Mouse (Mus musculus) forebrain, embryonic 14.5 days (tissue): ENCODE data around the gene Vmn1r224. TPM values are rescaled to one million over a fixed set of nuclear protein-coding genes. Genes with fewer than 3 reads are reported as not detected.

Source experiments
- ATAC-seq: fragments of 200-750 bp; cut with Nextera tagmentation; 2 replicates; pipeline ENCODE4 v1.8.0; 2017; ENCODE audit warnings: mild to moderate bottlenecking, moderate library complexity
- DNase-seq: peaks from one replicate; pipeline ENCODE4 v3.0.0-alpha.2; 2015; ENCODE audit warnings: low spot score
- H3K27ac ChIP-seq: fragments of 300-500 bp; sonication (generic); 2 replicates; pipeline ENCODE4 v1.5.1; 2014; ENCODE audit warnings: low read depth, mild to moderate bottlenecking, control low read depth, low read length, moderate library complexity
- H3K27me3 ChIP-seq: fragments of 300-500 bp; sonication (generic); replicated peaks from 2 replicates; pipeline ENCODE4 v1.6.1; 2014; ENCODE audit warnings: low read length, control low read depth, mixed read lengths; ENCODE audit not compliant: control insufficient read depth, insufficient read depth
- H3K36me3 ChIP-seq: fragments of 300-500 bp; sonication (generic); 2 replicates; pipeline ENCODE4 v1.6.1; 2014; ENCODE audit warnings: low read length, control low read depth; ENCODE audit not compliant: control insufficient read depth, insufficient read depth
- H3K4me1 ChIP-seq: fragments of 300-500 bp; sonication (generic); 2 replicates; pipeline ENCODE4 v1.6.1; 2014; ENCODE audit warnings: antibody characterized with exemption, low read length, control low read depth; ENCODE audit not compliant: control insufficient read depth, insufficient read depth
- H3K4me2 ChIP-seq: fragments of 300-500 bp; sonication (generic); 2 replicates; pipeline ENCODE4 v1.6.1; 2014; ENCODE audit warnings: mild to moderate bottlenecking, control low read depth, low read length
- H3K4me3 ChIP-seq: fragments of 300-500 bp; sonication (generic); 2 replicates; pipeline ENCODE4 v1.5.1; 2014; ENCODE audit warnings: low read depth, low read length, control low read depth
- H3K9ac ChIP-seq: fragments of 300-500 bp; sonication (generic); 2 replicates; pipeline ENCODE4 v1.6.1; 2014; ENCODE audit warnings: mild to moderate bottlenecking, low read length, control low read depth, moderate library complexity
- H3K9me3 ChIP-seq: fragments of 300-500 bp; sonication (generic); replicated peaks from 2 replicates; pipeline ENCODE4 v1.6.1; 2016; ENCODE audit warnings: low read length, control low read depth, mixed read lengths; ENCODE audit not compliant: control insufficient read depth
- WGBS: fragments of 180-500 bp; shearing (Covaris S2); extraction: QIAGEN DNeasy Blood & Tissue Kit; methylation state at CpG from one replicate; pipeline ENCODE4 v1.1.7; 2014; 5-methylcytosine and 5-hydroxymethylcytosine counted together
- polyA plus RNA-seq: library from polyadenylated mRNA; unstranded; fragments of >200 nt; fragmentation: Nextera tagmentation; extraction: Ambion mirVana; gene quantifications from 2 replicates; pipeline ENCODE4 v1.2.1, GENCODE M21; 2014

Vmn1r224 gene
- not detected in 2 replicates for polyA plus RNA-seq

GRCm38 (mm10) chr17:20413846-20414245 lies at the start of gene Vmn1r224:
TSS of gene Vmn1r224 (plus strand) at chr17:20414146.
- H3K4me2 ChIP-seq, result no peak within 1 kb of the TSS
- no peak within 1 kb of the TSS for H3K9ac ChIP-seq
- H3K4me3 ChIP-seq, result no peak within 1 kb of the TSS
- no peak within 1 kb of the TSS for H3K27ac ChIP-seq
- 26% methylated on average over 1 of the region's 1 CpGs for WGBS
- H3K9me3 ChIP-seq, result peaks cover 6% of the 10 kb centered on the region
- H3K36me3 ChIP-seq, result no peaks in the 10 kb centered on the region
- H3K27me3 ChIP-seq, result no peaks in the 10 kb centered on the region
- no peaks in the 10 kb centered on the region for H3K4me1 ChIP-seq
- ATAC-seq, result no peak
- DNase-seq, result no peak

- ATAC-seq (no peak), DNase-seq (no peak)
- WGBS, result 37% methylated on average over 2 of the region's 2 CpGs
- Histone ChIP-seq H3K27ac (no peak overlapping the region), H3K4me1 (no peaks in the 10 kb centered on the region), H3K36me3 (no peaks in the 10 kb centered on the region), H3K4me3 (no peak overlapping the region), H3K27me3 (no peaks in the 10 kb centered on the region), H3K9ac (no peak overlapping the region), H3K4me2 (no peak overlapping the region), H3K9me3 (peaks cover 12% of the 10 kb centered on the region)
Observed at GRCm38 (mm10) chr17:20399105-20399504, 14.8 kb upstream of the Vmn1r224 start.

- Histone ChIP-seq H3K4me2 (no peak overlapping the region), H3K27ac (no peak overlapping the region), H3K4me3 (no peak overlapping the region), H3K9me3 (peaks cover 4% of the 10 kb centered on the region; the same call in 1 of the 2 replicates), H3K9ac (no peak overlapping the region), H3K27me3 (no peaks in the 10 kb centered on the region), H3K36me3 (no peaks in the 10 kb centered on the region), H3K4me1 (no peaks in the 10 kb centered on the region)
- no peak for ATAC-seq
- DNase-seq, result no peak
Observed at GRCm38 (mm10) chr17:20439263-20439662, 25.3 kb downstream of the Vmn1r224 start.

- ATAC-seq (no peak), DNase-seq (no peak)
- H3K27ac ChIP-seq, result no peak overlapping the region
- peaks cover 13% of the 10 kb centered on the region; the same call in 1 of the 2 replicates for H3K9me3 ChIP-seq
- no peaks in the 10 kb centered on the region for H3K36me3 ChIP-seq
- no peak overlapping the region for H3K4me3 ChIP-seq
- H3K27me3 ChIP-seq, result no peaks in the 10 kb centered on the region
- H3K4me2 ChIP-seq, result no peak overlapping the region
- no peaks in the 10 kb centered on the region for H3K4me1 ChIP-seq
- no peak overlapping the region for H3K9ac ChIP-seq
- 78% methylated on average over 3 of the region's 3 CpGs for WGBS
Observed at GRCm38 (mm10) chr17:20473311-20473710, 59.4 kb downstream of the Vmn1r224 start.

Other genes starting within 250 kb of the Vmn1r224 start
- not detected in 2 replicates for gene Fpr-rs6, start 231.0 kb upstream of the Vmn1r224 start, polyA plus RNA-seq
- gene Vmn2r105, start 179.1 kb upstream of the Vmn1r224 start, polyA plus RNA-seq, result not detected in 2 replicates
- not detected in 2 replicates for gene Vmn2r106, start 128.6 kb upstream of the Vmn1r224 start, polyA plus RNA-seq
- not detected in 2 replicates for gene Vmn2r107, start 68.9 kb upstream of the Vmn1r224 start, polyA plus RNA-seq
- not detected in 2 replicates for gene Vmn2r108, start 67.2 kb downstream of the Vmn1r224 start, polyA plus RNA-seq
- not detected in 2 replicates for gene Vmn1r225, start 84.0 kb downstream of the Vmn1r224 start, polyA plus RNA-seq
- not detected in 2 replicates for gene Vmn2r109, start 150.6 kb downstream of the Vmn1r224 start, polyA plus RNA-seq
- gene Vmn2r110, start 182.3 kb downstream of the Vmn1r224 start, polyA plus RNA-seq, result 0.04 TPM in 1 of 2 replicates, not detected in the other
- not detected in 2 replicates for gene Fpr-rs3, start 210.7 kb downstream of the Vmn1r224 start, polyA plus RNA-seq